Mouse (Mus musculus) embryonic facial prominence, embryonic 15.5 days (tissue): Measurements from ENCODE around the gene Eif3d. TPM values are rescaled to one million over a fixed set of nuclear protein-coding genes. Genes with fewer than 3 reads are reported as not detected.
"Not testable (repeated sequence)": the region's sequence is repeated elsewhere in the genome, so short reads cannot be mapped to it uniquely, and the experiment has no call there.

Experiments
- ATAC-seq: fragments of 200-750 bp; cut with Nextera tagmentation; 2 replicates; pipeline ENCODE4 v1.8.0; 2017; ENCODE audit warnings: low read depth, moderate TSS enrichment; ENCODE audit not compliant: insufficient number of reproducible peaks, low FRiP score, low TSS enrichment
- H3K27ac ChIP-seq: fragments of 300-500 bp; sonication (generic); replicated peaks from 2 replicates; pipeline ENCODE4 v1.5.1; 2015; ENCODE audit warnings: mild to moderate bottlenecking, inconsistent platforms
- H3K27me3 ChIP-seq: fragments of 300-500 bp; sonication (generic); 2 replicates; pipeline ENCODE4 v1.6.1; 2015; ENCODE audit warnings: inconsistent platforms
- H3K36me3 ChIP-seq: fragments of 300-500 bp; sonication (generic); 2 replicates; pipeline ENCODE4 v1.6.1; 2015; ENCODE audit warnings: mild to moderate bottlenecking, inconsistent platforms
- H3K4me1 ChIP-seq: fragments of 300-500 bp; sonication (generic); 2 replicates; pipeline ENCODE4 v1.6.1; 2015; ENCODE audit warnings: inconsistent platforms
- H3K4me2 ChIP-seq: fragments of 300-500 bp; sonication (generic); replicated peaks from 2 replicates; pipeline ENCODE4 v1.6.1; 2015; ENCODE audit warnings: mild to moderate bottlenecking, inconsistent platforms
- H3K4me3 ChIP-seq: fragments of 300-500 bp; sonication (generic); replicated peaks from 2 replicates; pipeline ENCODE4 v1.5.1; 2015; ENCODE audit warnings: mild to moderate bottlenecking, inconsistent platforms
- H3K9ac ChIP-seq: fragments of 300-500 bp; sonication (generic); 2 replicates; pipeline ENCODE4 v1.6.1; 2015; ENCODE audit warnings: inconsistent platforms
- H3K9me3 ChIP-seq: fragments of 300-500 bp; sonication (generic); replicated peaks from 2 replicates; pipeline ENCODE4 v1.6.1; 2016; ENCODE audit warnings: inconsistent platforms
- WGBS: fragments of 180-500 bp; shearing (Covaris S2); methylation state at CpG from one replicate; pipeline ENCODE4 v1.1.7; 2015; 5-methylcytosine and 5-hydroxymethylcytosine counted together
- polyA plus RNA-seq: library from polyadenylated mRNA; unstranded; fragments of >200 nt; fragmentation: Nextera tagmentation; extraction: Ambion mirVana; gene quantifications from 2 replicates; pipeline ENCODE4 v1.2.1, GENCODE M21; 2015

Eif3d gene
- 177 and 186 TPM in 2 replicates for polyA plus RNA-seq

DNA sequence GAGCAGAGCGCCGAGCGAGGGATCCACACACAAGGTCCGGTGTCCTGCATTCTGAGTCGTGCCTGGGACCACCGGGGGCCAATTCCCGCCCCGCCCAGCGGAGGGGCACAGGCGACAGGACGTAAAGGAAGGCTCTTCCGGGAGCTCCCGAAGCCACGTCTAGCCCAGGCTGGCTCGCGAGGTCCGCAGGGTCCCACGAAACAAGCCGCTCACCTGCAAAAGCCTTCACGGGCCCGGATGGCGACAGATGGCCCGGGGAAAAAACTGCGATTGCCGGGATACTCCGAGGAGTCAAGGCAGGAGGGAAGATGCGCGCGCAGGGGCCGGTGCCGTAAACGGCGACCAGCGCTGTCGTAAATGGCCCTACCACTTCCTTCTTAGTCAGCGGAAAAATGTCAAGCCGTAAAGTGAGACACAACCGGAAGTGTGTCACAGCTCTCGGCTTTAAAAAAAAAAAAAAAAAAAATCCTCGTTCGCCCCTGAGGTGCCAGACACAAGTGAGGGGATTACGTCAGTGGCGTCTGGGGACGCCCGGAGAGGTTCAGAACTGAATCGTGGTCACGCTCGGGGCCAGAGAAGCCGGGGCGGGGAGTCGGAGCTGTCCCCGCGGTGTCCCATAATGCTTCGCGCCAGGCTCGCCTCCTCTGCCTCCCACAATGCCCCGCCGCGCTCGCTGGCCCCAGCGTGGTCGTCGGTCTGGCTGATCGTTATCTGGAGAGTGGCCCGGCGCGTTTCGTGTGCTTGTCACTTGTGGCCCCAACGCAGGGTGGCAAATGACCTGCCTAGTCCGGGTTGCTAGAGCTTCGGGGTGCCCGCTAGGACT, at the start of gene Eif3d:
Gene Eif3d, minus strand, starts transcription at position 344 of the 823 bp plus-strand sequence.
- peak within 1 kb of the TSS; percentile 87 for H3K4me3 ChIP-seq
- peaks cover 32% of the 10 kb centered on the region for H3K36me3 ChIP-seq
- no peaks in the 10 kb centered on the region for H3K27me3 ChIP-seq
- H3K9ac ChIP-seq = peak within 1 kb of the TSS; percentile 93
- under 1% methylated on average over 72 of the region's 72 CpGs for WGBS
- peak; percentile 84 for ATAC-seq
- H3K4me2 ChIP-seq = peak within 1 kb of the TSS; percentile 77
- H3K4me1 ChIP-seq = peaks cover 13% of the 10 kb centered on the region
- H3K9me3 ChIP-seq = no peaks in the 10 kb centered on the region
- peak within 1 kb of the TSS; percentile 99 for H3K27ac ChIP-seq

DNA sequence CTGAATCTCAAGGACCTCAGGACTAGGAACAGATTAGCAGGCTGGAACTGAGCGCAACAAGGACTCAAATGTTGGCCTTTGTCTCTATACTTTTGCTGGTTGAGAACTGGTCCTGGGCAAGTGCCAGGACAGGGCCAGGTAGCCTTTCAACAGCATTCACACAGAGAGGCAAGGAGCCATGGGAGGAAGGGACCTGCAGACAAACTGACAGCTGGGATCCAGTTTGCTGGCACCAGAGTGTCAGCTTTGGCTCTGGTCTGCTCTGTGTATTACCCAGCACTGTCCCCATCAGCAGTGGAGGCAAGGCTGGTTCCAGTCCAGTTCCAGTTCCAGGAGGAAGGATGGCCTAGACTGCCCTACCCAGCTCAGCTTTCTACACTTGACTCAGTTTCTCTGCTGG, 43.4 kb upstream of the Eif3d start:
- no peak overlapping the region for H3K4me3 ChIP-seq
- no peak overlapping the region for H3K4me2 ChIP-seq
- H3K27ac ChIP-seq = no peak overlapping the region
- ATAC-seq = no peak
- WGBS = 91% methylated on average over 1 of the region's 1 CpGs
- no peaks in the 10 kb centered on the region for H3K27me3 ChIP-seq
- no peaks in the 10 kb centered on the region for H3K4me1 ChIP-seq
- no peaks in the 10 kb centered on the region for H3K36me3 ChIP-seq
- H3K9ac ChIP-seq = no peak overlapping the region
- H3K9me3 ChIP-seq = no peaks in the 10 kb centered on the region

DNA sequence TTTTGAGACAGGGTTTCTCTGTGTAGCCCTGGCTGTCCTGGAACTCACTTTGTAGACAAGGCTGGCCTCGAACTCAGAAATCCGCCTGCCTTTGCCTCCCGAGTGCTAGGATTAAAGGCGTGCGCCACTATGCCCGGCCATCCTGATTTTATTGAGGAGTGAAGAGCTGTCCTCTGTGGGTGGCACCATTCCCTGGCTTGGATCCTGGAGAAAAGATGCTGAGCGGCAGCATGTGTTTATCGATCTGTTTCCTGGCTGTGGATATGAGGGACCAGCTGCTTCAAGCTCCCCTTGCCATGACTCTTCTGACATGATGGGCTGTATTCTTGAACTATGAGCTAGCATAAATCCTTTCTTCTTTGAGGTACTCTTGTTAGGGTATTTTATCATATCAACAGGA, 37.6 kb upstream of the Eif3d start:
- H3K4me1 ChIP-seq, H3K36me3 ChIP-seq: not testable (repeated sequence)
- WGBS = 90% methylated on average over 8 of the region's 8 CpGs

DNA sequence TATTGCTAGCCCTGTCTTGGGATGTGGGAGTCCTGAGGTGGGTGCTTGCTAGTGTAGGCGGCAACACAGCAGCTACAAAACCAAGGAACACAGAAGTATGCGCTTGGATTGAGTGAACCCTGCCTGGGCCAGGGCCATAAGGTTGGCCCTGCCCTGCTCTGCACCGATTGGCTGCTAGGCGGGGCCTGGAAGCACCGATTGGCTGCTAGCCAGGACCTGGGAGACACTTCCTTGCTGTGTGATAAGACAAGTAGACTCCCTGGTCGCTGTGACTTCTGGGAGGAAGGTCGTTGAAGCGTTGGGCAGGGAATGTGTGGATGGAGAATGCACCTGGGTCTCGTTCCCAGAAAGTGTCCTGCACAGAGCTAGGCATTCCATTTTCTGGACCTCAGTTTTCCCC, 33.3 kb upstream of the Eif3d start:
- Histone ChIP-seq H3K4me3 (no peak overlapping the region), H3K36me3 (no peaks in the 10 kb centered on the region), H3K9ac (no peak overlapping the region), H3K4me2 (no peak overlapping the region), H3K27ac (no peak overlapping the region), H3K9me3 (no peaks in the 10 kb centered on the region), H3K4me1 (no peaks in the 10 kb centered on the region), H3K27me3 (no peaks in the 10 kb centered on the region)
- 38% methylated on average over 9 of the region's 9 CpGs for WGBS
- ATAC-seq = no peak

More for the DNA sequence above, 37.6 kb upstream of the Eif3d start:
- not testable (repeated sequence) for H3K27ac ChIP-seq, H3K4me3 ChIP-seq, H3K27me3 ChIP-seq, H3K9ac ChIP-seq, H3K4me2 ChIP-seq, ATAC-seq, H3K9me3 ChIP-seq

DNA sequence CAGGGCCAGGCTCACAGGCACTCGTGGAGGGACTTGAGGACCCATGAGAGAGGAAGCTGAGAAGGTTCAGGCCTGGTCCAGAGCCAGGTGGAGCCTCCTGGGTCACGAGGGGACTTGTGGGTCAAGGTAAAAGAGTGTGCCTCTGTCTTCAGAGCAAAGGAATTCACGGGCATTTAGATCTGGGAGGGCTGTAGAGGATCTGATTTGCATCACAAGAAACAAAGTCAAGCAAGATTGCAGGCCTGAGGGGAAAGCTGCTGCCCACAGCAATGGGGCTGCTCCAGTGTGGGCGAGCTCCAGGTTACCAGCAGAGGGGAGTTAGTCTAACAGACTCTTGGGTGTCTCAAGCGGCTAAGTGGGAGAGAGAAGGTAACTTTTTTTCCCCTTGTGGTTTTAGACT, 30.8 kb upstream of the Eif3d start:
- Histone ChIP-seq H3K4me1 (no peaks in the 10 kb centered on the region), H3K4me3 (no peak overlapping the region), H3K36me3 (no peaks in the 10 kb centered on the region), H3K4me2 (no peak overlapping the region), H3K27ac (no peak overlapping the region), H3K9me3 (no peaks in the 10 kb centered on the region), H3K27me3 (no peaks in the 10 kb centered on the region), H3K9ac (no peak overlapping the region)
- whole genome bisulfite sequencing = 20% methylated on average over 5 of the region's 5 CpGs
- no peak for ATAC-seq

DNA sequence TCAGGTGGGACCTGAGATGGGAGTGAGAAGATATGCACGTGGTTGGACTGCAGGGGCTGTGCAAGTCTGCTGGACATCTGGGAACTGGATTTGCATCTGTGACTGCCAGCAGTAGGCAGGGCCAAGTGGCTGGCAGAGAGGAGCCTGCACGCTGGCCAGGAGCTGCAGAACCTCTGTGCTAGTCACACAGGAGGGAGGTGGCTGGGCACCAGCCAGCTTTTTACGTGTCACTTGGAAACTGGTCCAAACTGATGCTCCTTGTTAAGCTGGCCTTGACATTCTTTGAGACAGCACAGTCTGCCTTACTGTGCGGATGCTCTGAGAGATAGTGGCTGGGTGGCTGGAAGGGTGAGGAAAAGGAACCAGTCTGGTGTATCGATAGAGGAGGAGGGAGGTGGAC, 17.9 kb upstream of the Eif3d start:
- Histone ChIP-seq H3K4me2 (no peak overlapping the region), H3K9ac (no peak overlapping the region), H3K4me3 (no peak overlapping the region), H3K27ac (no peak overlapping the region), H3K4me1 (no peaks in the 10 kb centered on the region), H3K36me3 (no peaks in the 10 kb centered on the region), H3K9me3 (no peaks in the 10 kb centered on the region), H3K27me3 (0 out of 2 replicates have a peak, but pooled peaks cover 3% of the 10 kb centered on the region)
- no peak for ATAC-seq
- WGBS = 68% methylated on average over 5 of the region's 5 CpGs

DNA sequence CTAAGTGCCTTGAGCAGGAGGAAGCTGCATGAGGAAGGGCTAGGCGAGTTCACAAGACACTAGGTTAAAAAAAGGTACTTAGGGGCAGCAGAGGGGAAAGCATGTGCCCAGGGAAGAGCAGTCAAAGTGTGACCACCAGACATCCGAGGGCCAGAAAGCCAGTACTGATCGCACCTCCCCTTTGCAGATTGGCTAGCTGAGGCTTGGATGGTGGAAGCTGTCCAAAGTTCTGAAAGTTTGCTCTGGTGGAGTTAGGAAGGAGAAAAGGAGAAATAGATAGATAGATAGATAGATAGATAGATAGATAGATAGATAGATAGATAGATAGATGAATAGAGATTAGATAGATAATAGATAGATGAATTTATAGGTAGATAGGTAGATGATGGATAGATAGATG, 12.8 kb upstream of the Eif3d start:
- Histone ChIP-seq H3K4me1 (no peaks in the 10 kb centered on the region), H3K27ac (no peak overlapping the region), H3K4me2 (no peak overlapping the region), H3K27me3 (peaks cover 6% of the 10 kb centered on the region; the same call in 1 of the 2 replicates), H3K36me3 (no peaks in the 10 kb centered on the region), H3K9ac (no peak overlapping the region), H3K9me3 (no peaks in the 10 kb centered on the region), H3K4me3 (no peak overlapping the region)
- ATAC-seq = no peak
- 15% methylated on average over 3 of the region's 3 CpGs for WGBS

DNA sequence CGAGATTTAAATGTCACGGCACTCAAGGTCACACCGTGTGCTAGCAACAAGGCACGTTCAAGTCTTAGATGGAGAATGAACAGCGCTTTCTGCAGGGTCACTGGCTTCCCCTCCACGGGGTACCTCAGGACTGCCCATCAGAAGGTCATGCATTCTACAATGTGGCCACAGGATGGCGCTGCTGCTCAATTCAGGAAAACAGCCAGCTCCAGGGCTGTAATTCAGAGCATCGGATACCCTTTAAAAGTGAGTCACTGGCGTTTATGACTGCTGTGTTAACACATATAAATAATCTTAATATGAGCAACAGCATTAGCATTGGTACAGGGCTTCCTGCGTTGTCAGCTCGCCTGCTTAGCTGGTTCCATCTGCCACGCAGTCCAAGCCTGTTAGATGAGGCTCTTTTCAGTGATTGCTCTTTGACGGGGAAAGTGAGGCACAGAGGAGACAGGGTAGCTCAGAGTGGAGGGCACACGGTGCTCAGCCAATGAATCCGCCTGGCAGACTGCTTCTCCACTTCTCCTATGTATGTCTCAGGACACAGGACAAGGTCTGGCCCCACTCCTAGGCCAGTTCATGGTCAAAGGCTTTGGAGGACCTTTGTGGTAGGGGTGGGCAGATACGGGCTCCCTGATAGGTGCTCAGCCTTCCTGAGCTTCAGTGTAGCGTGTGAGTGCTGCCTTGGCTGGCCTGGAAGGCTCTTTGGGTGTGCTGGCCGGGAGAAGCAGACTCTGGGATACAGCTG, 11.8 kb upstream of the Eif3d start:
- H3K4me3 ChIP-seq = no peak overlapping the region
- H3K9ac ChIP-seq = no peak overlapping the region
- no peaks in the 10 kb centered on the region for H3K36me3 ChIP-seq
- H3K27me3 ChIP-seq = peaks cover 6% of the 10 kb centered on the region; the same call in 1 of the 2 replicates
- 29% methylated on average over 18 of the region's 18 CpGs for WGBS
- H3K9me3 ChIP-seq = no peaks in the 10 kb centered on the region
- ATAC-seq = no peak
- H3K27ac ChIP-seq = no peak overlapping the region
- no peaks in the 10 kb centered on the region for H3K4me1 ChIP-seq
- no peak overlapping the region for H3K4me2 ChIP-seq

DNA sequence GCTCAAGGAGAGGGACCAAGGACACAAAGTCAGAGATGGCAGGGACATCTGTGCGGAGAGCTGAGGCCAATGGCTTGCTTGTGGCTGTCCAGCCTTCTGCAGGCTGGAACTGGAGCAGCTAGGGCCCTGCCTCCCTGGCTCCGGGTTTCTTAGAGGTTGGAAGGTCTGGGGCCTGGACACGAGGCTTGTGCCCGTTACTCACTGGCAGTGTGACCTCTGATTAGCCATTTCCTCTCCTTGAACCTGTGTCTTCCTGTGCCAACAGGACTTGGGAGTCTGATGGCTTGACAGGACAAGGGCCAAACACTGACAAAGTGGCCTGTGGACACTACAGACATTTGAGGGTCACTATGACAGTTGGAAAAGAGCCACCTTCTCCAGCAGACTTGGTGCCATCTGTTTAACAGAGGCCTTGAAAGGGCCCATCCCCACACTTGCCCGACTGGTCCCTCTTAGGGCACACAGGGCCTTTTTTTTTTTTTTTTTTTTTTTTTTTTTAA, 10.6 kb upstream of the Eif3d start:
- Histone ChIP-seq H3K9me3 (no peaks in the 10 kb centered on the region), H3K4me1 (no peaks in the 10 kb centered on the region), H3K36me3 (no peaks in the 10 kb centered on the region), H3K27me3 (peaks cover 6% of the 10 kb centered on the region; the same call in 1 of the 2 replicates), H3K4me3 (no peak overlapping the region), H3K27ac (no peak overlapping the region), H3K9ac (no peak overlapping the region), H3K4me2 (no peak overlapping the region)
- ATAC-seq = no peak
- WGBS = 51% methylated on average over 5 of the region's 5 CpGs

DNA sequence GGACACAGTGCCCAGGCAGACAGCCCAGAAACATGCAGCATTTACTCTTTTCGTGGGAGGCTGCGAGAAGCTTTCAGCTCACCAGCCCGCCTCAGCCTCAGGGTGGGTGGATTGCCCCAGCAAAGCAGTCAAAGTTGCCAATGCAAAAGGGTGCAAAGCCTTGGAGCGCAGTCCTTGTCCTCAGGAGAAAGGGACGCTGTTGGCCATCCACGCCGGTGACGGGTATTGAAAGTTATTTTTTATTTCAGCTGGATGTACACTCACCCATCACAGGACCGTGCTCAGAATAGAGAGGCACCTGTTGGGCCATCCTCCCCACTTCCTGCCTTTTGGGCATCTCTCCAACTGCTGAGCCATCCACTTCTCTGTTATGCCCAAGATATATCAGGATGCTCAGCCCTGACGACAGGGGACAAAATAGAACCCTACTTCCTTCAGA, 8.8 kb upstream of the Eif3d start:
- no peaks in the 10 kb centered on the region for H3K36me3 ChIP-seq
- H3K27me3 ChIP-seq = peaks cover 6% of the 10 kb centered on the region; the same call in 1 of the 2 replicates
- H3K4me3 ChIP-seq = no peak overlapping the region
- no peak for ATAC-seq
- H3K27ac ChIP-seq = no peak overlapping the region
- H3K9ac ChIP-seq = no peak overlapping the region
- 84% methylated on average over 10 of the region's 10 CpGs for WGBS
- H3K4me2 ChIP-seq = no peak overlapping the region
- H3K4me1 ChIP-seq = no peaks in the 10 kb centered on the region
- H3K9me3 ChIP-seq = no peaks in the 10 kb centered on the region

DNA sequence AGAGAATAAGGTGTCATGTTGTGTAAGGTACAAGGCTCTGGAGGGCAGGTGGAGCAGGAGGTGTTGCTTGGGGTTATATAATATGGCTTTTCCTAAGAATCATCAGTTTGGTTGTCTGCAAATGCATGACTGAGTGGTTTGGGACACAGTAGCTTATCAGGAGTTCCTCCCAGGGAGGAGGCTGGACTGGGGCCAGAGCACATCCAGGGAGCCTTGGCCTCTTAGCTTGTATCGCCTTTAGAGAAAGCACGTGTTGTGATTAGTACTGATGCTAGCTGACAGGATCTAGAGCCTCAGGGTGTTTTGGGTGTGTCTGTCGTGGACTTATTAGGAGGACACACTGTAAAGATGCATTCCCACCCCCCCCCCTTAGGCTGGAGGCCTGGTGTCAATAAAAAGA, 7.0 kb upstream of the Eif3d start:
- H3K36me3 ChIP-seq = no peaks in the 10 kb centered on the region
- H3K4me3 ChIP-seq = no peak overlapping the region
- ATAC-seq = no peak
- H3K27me3 ChIP-seq = peaks cover 3% of the 10 kb centered on the region; the same call in 1 of the 2 replicates
- H3K27ac ChIP-seq = no peak overlapping the region
- H3K9me3 ChIP-seq = no peaks in the 10 kb centered on the region
- no peaks in the 10 kb centered on the region for H3K4me1 ChIP-seq
- 46% methylated on average over 3 of the region's 3 CpGs for WGBS
- H3K4me2 ChIP-seq = no peak overlapping the region
- H3K9ac ChIP-seq = no peak overlapping the region
